Mouse (Mus musculus) liver, postnatal 0 days (tissue): Measurements from ENCODE around the gene Srgn.

Experiments
- CTCF ChIP-seq: sonication (generic); IDR thresholded peaks from 2 replicates; pipeline ENCODE4 v1.5.1; 2016; ENCODE audit warnings: antibody characterized with exemption, low read depth
- EP300 ChIP-seq: IDR thresholded peaks from 2 replicates; pipeline ENCODE4 v1.6.1; 2016; ENCODE audit warnings: antibody characterized with exemption, low read depth, mild to moderate bottlenecking

- TF ChIP-seq CTCF (no peak), EP300 (no peak)
Measured at GRCm38 (mm10) chr10:62501951-62502350, 25.3 kb downstream of the Srgn start.
